Mouse (Mus musculus): ENCODE results near the gene Phactr1. TPM values are rescaled to one million over a fixed set of nuclear protein-coding genes. Genes with fewer than 3 reads are reported as not detected.

Gene Phactr1
- total and polyA plus RNA-seq, 3 experiments, result not detected

DNA sequence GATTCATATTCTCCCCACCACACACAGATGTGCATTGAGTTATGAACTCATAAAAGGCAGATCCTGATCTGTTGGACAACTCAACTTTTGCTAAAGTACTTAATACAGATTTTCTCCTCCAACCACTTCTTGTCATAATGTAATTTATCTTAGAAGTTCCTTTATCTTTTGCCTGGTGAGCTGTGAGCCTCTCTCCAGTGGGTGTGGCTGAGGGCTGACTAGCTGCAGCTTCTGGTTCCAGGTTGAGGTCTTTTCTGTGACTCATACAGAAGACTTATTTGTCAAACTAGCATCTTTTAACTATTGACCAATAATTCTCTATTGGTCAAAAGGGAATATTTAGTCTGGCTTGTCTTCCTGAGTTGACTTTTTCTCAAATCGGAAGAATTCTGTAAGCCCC is 257.9 kb downstream of the Phactr1 start:
- Histone ChIP-seq H3K27ac (ENCODE audit: control insufficient read depth, low read depth, low read length) (no peak overlapping the region), H3K9me3 (replicated peaks; ENCODE audit: insufficient read depth, low read length) (no peaks in the 10 kb centered on the region), H3K4me1 (ENCODE audit: control insufficient read depth in 1 of 2, insufficient read depth in 2 of 2, low read length in 2 of 2) (no peaks in the 10 kb centered on the region), H3K4me3 (ENCODE audit: control insufficient read depth in 1 of 2, insufficient read depth in 1 of 2, low read depth in 2 of 2, low read length in 2 of 2) (no peak overlapping the region), H3K36me3 (ENCODE audit: control insufficient read depth in 1 of 2, insufficient read depth in 2 of 2, low read length in 2 of 2) (no peaks in the 10 kb centered on the region), H3K27me3 (ENCODE audit: control insufficient read depth in 1 of 2, insufficient read depth in 2 of 2, low read length in 2 of 2) (no peaks in the 10 kb centered on the region), H3K9ac (ENCODE audit: control insufficient read depth, low read depth, low read length, poor library complexity, severe bottlenecking) (no peak overlapping the region), H3K79me2 (ENCODE audit: control insufficient read depth, insufficient read depth, low read length, poor library complexity) (no peaks in the 10 kb centered on the region)
- DNase-seq (ENCODE audit: low read depth, low spot score), result no peak
- TF ChIP-seq CHD1 (IDR thresholded peaks at IDR 0.05; ENCODE audit: low read depth, low read length), result no peak
- TF ChIP-seq SIN3A (IDR thresholded peaks at IDR 0.05; ENCODE audit: low read length), result no peak
- TF ChIP-seq SMC3 (IDR thresholded peaks at IDR 0.05; ENCODE audit: low read depth, low read length), result no peak
- TF ChIP-seq MAZ (IDR thresholded peaks at IDR 0.05; ENCODE audit: low read depth, low read length), result no peak
- no peak for TF ChIP-seq GABPA (IDR thresholded peaks at IDR 0.05; ENCODE audit: low read depth, low read length)
- no peak for TF ChIP-seq ELF1 (IDR thresholded peaks at IDR 0.05; ENCODE audit: low read depth, low read length)
- no peak for TF ChIP-seq KAT2A (conservative IDR thresholded peaks at IDR 0.05; ENCODE audit: low read depth, low read length)
- TF ChIP-seq GATA1 (IDR thresholded peaks at IDR 0.05; ENCODE audit: low read depth, low read length), result no peak
- no peak for TF ChIP-seq POLR2AphosphoS5 (IDR thresholded peaks at IDR 0.05; ENCODE audit: borderline replicate concordance, low read depth, low read length)
- no peak for TF ChIP-seq MYB (IDR thresholded peaks at IDR 0.05; ENCODE audit: low read depth, low read length)
- no peak for TF ChIP-seq RAD21 (IDR thresholded peaks at IDR 0.05; ENCODE audit: low read depth, low read length)
- TF ChIP-seq TCF12 (IDR thresholded peaks at IDR 0.05; ENCODE audit: low read depth, low read length), result no peak
- no peak for TF ChIP-seq RCOR1 (IDR thresholded peaks at IDR 0.05; ENCODE audit: low read depth, low read length)
- TF ChIP-seq ETS1 (IDR thresholded peaks at IDR 0.05; ENCODE audit: low read depth, low read length), result no peak
- TF ChIP-seq POLR2AphosphoS2 (IDR thresholded peaks at IDR 0.05; ENCODE audit: low read length), result no peak
- no peak for TF ChIP-seq ZNF384 (IDR thresholded peaks at IDR 0.05; ENCODE audit: low read depth, low read length)

DNA sequence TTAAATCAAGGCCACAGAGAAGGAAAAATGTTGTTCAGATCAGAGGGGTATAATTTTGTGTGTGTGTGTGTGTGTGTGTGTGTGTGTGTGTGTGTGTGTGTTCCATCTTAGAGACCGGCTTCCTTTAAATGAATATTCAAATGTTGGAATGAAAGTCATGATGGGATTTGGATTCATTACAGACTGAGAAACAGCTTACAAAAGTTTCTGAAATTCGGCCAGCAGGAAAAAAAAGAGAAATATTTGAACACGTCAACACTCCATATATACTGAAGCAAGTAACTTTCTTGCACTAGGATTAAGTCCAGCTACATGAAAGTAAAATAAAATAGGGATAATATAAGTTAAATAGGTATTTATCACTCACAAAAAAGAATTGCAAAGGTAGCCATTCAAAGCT is 259.8 kb downstream of the Phactr1 start:
- Histone ChIP-seq H3K27ac (ENCODE audit: control insufficient read depth, low read depth, low read length) (no peak overlapping the region), H3K9me3 (replicated peaks; ENCODE audit: insufficient read depth, low read length) (no peaks in the 10 kb centered on the region), H3K36me3 (ENCODE audit: control insufficient read depth in 1 of 2, insufficient read depth in 2 of 2, low read length in 2 of 2) (no peaks in the 10 kb centered on the region), H3K4me1 (ENCODE audit: control insufficient read depth in 1 of 2, insufficient read depth in 2 of 2, low read length in 2 of 2) (no peaks in the 10 kb centered on the region), H3K4me3 (ENCODE audit: control insufficient read depth in 1 of 2, insufficient read depth in 1 of 2, low read depth in 2 of 2, low read length in 2 of 2) (no peak overlapping the region), H3K27me3 (ENCODE audit: control insufficient read depth in 1 of 2, insufficient read depth in 2 of 2, low read length in 2 of 2) (no peaks in the 10 kb centered on the region), H3K9ac (ENCODE audit: control insufficient read depth, low read depth, low read length, poor library complexity, severe bottlenecking) (no peak overlapping the region), H3K79me2 (ENCODE audit: control insufficient read depth, insufficient read depth, low read length, poor library complexity) (no peaks in the 10 kb centered on the region)
- TF ChIP-seq KAT2A (conservative IDR thresholded peaks at IDR 0.05; ENCODE audit: low read depth, low read length) (no peak), POLR2AphosphoS2 (IDR thresholded peaks at IDR 0.05; ENCODE audit: low read length) (no peak), RAD21 (IDR thresholded peaks at IDR 0.05; ENCODE audit: low read depth, low read length) (no peak), UBTF (IDR thresholded peaks at IDR 0.05; ENCODE audit: borderline replicate concordance, insufficient read depth, low read depth, low read length) (no peak), USF1 (IDR thresholded peaks at IDR 0.05; ENCODE audit: low read depth, low read length) (no peak), MYC (IDR thresholded peaks at IDR 0.05; ENCODE audit: low read depth, low read length) (no peak), BHLHE40 (IDR thresholded peaks at IDR 0.05; ENCODE audit: borderline replicate concordance, low read depth, low read length) (no peak), POLR2A (IDR thresholded peaks at IDR 0.05; ENCODE audit: control insufficient read depth in 1 of 2, insufficient read depth in 1 of 2, low read depth in 1 of 2, low read length in 2 of 2, poor library complexity in 1 of 2) (no peak), ZC3H11A (IDR thresholded peaks at IDR 0.05; ENCODE audit: low read depth, low read length) (no peak), MAZ (IDR thresholded peaks at IDR 0.05; ENCODE audit: low read depth, low read length) (no peak), HCFC1 (IDR thresholded peaks at IDR 0.05; ENCODE audit: low read depth, low read length) (no peak), ETS1 (IDR thresholded peaks at IDR 0.05; ENCODE audit: low read depth, low read length) (no peak), CTCF (IDR thresholded peaks at IDR 0.05 in 2 of 3, conservative IDR thresholded peaks at IDR 0.05 in 1 of 3; ENCODE audit: control insufficient read depth in 1 of 3, insufficient read depth in 1 of 3, low read depth in 2 of 3, low read length in 3 of 3, poor library complexity in 1 of 3, severe bottlenecking in 1 of 3) (no peak)
- DNase-seq (ENCODE audit: low read depth, low spot score), result no peak
